Mouse (Mus musculus): ENCODE results near the gene Slc30a2. TPM values are rescaled to one million over a fixed set of nuclear protein-coding genes. Genes with fewer than 3 reads are reported as not detected.
A peak's percentile ranks its signal among the peaks of the same experiment; 100 is the strongest.

Slc30a2 gene
- polyA plus RNA-seq, 1 experiment from 2014 or later, result 0.05 TPM

DNA sequence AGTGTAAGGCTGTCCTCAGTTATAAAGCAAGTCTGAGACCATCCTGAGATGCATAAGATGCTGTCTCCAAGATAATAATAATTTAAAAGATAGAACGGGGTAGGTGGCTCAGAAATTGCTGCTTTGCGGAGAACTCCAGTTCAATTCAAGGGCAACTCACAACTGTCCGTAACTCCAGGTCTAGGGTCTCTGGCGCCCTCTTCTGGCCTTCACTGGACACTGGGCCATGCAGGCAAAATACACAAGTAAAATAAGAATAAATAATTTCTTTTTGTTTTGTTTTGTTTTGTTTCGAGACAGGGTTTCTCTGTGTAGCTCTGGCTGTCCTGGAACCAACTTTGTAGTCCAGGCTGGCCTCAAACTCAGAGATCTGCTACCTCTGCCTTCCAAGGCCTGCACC is 45.4 kb downstream of the Slc30a2 start:
- H3K27ac ChIP-seq, result no peak overlapping the region
- peaks cover 4% of the 10 kb centered on the region; the same call in 1 of the 2 replicates for H3K4me1 ChIP-seq
- WGBS, result 10% methylated on average over 5 of the region's 5 CpGs
- no peak overlapping the region for H3K4me3 ChIP-seq
- no peaks in the 10 kb centered on the region for H3K36me3 ChIP-seq
- no peak overlapping the region for H3K9ac ChIP-seq
- no peaks in the 10 kb centered on the region for H3K27me3 ChIP-seq
- no peaks in the 10 kb centered on the region for H3K9me3 ChIP-seq
- ATAC-seq (ENCODE audit: insufficient number of reproducible peaks, insufficient read depth, low FRiP score, low TSS enrichment), result no peak
- H3K4me2 ChIP-seq (replicated peaks), result no peak overlapping the region

DNA sequence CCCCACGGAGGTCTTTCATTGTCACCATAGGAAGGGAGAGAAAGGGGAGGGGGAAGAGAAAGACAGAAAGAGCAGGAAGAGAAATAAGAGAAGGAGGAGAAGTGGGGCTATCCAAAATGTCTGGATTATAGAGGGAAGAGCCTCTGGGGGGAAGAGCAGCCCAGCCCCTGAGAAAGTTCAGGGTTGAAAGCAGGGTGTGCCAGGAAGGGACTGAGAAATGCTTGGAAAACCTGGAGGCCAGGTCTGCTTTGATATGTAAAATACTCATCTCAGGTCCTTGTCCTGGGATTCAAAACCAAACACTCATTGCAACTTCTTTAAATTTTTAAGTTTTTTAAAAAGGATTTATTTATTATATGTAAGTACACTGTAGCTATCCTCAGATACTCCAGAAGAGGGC is 48.7 kb downstream of the Slc30a2 start:
- Histone ChIP-seq H3K27me3 (no peaks in the 10 kb centered on the region), H3K4me3 (no peak overlapping the region), H3K9me3 (no peaks in the 10 kb centered on the region), H3K36me3 (no peaks in the 10 kb centered on the region), H3K9ac (no peak overlapping the region), H3K4me1 (peaks cover 6% of the 10 kb centered on the region; the same call in 1 of the 2 replicates), H3K27ac (no peak overlapping the region), H3K4me2 (replicated peaks) (no peak overlapping the region)
- 79% methylated on average over 1 of the region's 1 CpGs for WGBS
- ATAC-seq (ENCODE audit: insufficient number of reproducible peaks, insufficient read depth, low FRiP score, low TSS enrichment), result no peak

DNA sequence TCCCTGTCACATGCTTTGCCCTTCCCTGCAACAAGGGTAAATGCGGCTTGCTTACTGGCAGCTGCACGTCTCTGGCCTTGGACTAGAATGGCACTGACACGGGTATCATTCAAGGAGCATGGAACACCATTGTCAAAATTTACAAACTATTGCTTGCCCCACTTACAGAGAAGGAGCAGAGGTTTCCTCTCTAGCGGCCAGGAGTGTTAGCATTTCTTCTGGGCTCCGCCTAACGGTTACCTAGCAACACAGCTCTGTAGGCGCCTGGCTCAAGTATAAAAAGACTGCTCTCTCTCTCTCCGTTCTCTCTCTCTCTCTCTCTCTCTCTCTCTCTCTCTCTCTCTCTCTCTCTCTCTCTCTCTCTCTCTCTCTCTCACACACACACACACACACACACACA is 49.6 kb downstream of the Slc30a2 start:
- WGBS, result 15% methylated on average over 8 of the region's 8 CpGs
- 0 out of 2 replicates have a peak overlapping the region, but pooled peaks have one; percentile 15 for H3K4me2 ChIP-seq (replicated peaks)

DNA sequence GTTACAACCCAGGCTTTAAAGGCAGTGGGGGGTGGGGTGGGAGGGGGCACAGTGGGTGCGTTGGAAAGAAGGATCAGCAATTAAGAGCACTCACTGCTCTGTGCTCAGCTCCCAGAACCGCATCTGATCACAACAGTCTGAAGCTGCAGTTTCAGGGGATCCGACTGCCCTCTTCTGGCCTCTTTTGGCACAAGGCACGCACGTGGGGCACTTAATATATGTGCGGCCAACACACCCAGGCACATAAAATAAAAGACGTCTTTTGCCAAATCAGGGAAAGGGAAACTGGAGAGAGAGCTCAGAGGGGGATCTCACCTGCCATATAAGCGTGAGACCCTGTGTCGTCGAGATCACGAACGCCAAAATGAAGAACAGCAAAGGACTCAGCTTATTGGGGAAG is 50.0 kb downstream of the Slc30a2 start:
- Histone ChIP-seq H3K36me3 (no peaks in the 10 kb centered on the region), H3K4me1 (peaks cover 19% of the 10 kb centered on the region), H3K9me3 (no peaks in the 10 kb centered on the region), H3K27me3 (no peaks in the 10 kb centered on the region), H3K4me2 (replicated peaks) (0 out of 2 replicates have a peak overlapping the region, but pooled peaks have one; percentile 15), H3K4me3 (no peak overlapping the region), H3K27ac (no peak overlapping the region), H3K9ac (no peak overlapping the region)
- ATAC-seq (ENCODE audit: insufficient number of reproducible peaks, insufficient read depth, low FRiP score, low TSS enrichment), result no peak
- 24% methylated on average over 12 of the region's 12 CpGs for WGBS

More for the DNA sequence above, 49.6 kb downstream of the Slc30a2 start:
- H3K4me1 ChIP-seq, result peaks cover 14% of the 10 kb centered on the region
- no peak overlapping the region for H3K4me3 ChIP-seq
- no peak overlapping the region for H3K9ac ChIP-seq
- no peaks in the 10 kb centered on the region for H3K36me3 ChIP-seq
- H3K27me3 ChIP-seq, result no peaks in the 10 kb centered on the region
- no peak overlapping the region for H3K27ac ChIP-seq
- ATAC-seq (ENCODE audit: insufficient number of reproducible peaks, insufficient read depth, low FRiP score, low TSS enrichment), result no peak
- H3K9me3 ChIP-seq, result no peaks in the 10 kb centered on the region

DNA sequence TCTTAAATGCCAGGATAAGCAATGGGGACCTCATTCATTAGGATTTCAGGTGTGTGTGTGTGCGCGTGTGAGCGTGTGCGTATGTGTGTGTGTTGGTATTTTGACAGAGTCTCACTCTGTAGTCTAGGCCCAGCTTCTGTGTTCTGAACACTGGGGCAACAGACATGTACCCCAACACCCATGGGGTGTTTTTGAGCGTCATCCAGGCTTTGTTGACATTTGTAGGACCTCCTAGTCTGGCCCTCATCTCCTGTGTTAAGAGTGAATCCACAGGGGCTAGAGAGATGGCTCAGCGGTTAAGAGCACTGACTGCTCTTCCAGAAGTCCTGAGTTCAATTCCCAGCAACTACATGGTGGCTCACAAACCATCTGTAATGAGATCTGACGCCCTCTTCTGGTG is 52.2 kb downstream of the Slc30a2 start:
- H3K27ac ChIP-seq, result no peak overlapping the region
- ATAC-seq (ENCODE audit: insufficient number of reproducible peaks, insufficient read depth, low FRiP score, low TSS enrichment), result no peak
- WGBS, result 92% methylated on average over 7 of the region's 7 CpGs

DNA sequence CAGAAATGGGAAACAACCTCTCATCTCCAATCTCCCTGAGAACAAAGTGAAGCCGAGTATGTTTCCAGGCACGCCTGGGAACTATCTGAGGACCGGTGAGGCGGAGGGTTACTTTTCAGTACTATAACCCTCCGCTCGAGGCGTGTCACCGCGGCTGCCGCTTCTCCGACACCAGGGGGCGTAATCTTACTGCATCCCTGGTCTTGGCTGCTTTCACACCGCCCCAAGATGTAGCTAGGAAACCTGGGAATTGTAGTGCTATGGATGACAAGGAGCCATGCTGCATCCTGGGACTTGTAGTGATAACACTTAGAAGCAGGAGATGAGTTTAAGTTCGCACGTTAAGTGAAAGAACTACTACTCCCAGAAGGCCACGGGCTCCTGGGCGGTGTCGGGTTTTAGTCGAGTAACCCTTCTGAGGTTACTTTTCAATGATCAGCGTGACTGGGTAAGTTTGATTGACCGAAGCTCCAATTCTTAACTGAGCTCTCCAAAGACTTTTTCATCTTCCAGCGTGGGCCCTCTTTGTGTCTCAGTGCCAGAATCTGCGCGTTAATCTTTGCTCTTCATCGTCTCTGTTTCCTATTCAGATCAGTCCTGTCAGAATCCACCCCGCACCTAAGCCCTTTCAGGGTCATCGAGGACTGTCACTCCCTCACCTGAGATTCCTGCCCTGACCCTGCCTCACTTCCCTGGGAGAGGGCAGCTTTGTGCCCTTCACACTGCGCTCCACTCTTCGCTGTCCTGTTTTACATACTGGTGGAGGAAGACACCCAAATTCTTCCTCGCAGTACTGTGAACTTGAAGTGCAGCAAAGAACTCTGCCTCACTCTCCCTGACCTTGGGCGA is 53.2 kb downstream of the Slc30a2 start, which contains the start of gene Pafah2:
Gene Pafah2 (plus strand): TSS at position 344 of the 849 bp plus-strand sequence.
- WGBS, result under 1% methylated on average over 31 of the region's 31 CpGs
- no peaks in the 10 kb centered on the region for H3K36me3 ChIP-seq
- H3K27ac ChIP-seq, result peak within 1 kb of the TSS; percentile 72

More for the DNA sequence above, 52.2 kb downstream of the Slc30a2 start:
- H3K4me2 ChIP-seq (replicated peaks), result no peak overlapping the region
- peaks cover 20% of the 10 kb centered on the region for H3K4me1 ChIP-seq
- H3K36me3 ChIP-seq, result no peaks in the 10 kb centered on the region
- no peaks in the 10 kb centered on the region for H3K27me3 ChIP-seq
- no peaks in the 10 kb centered on the region for H3K9me3 ChIP-seq
- H3K4me3 ChIP-seq, result no peak overlapping the region
- no peak overlapping the region for H3K9ac ChIP-seq

DNA sequence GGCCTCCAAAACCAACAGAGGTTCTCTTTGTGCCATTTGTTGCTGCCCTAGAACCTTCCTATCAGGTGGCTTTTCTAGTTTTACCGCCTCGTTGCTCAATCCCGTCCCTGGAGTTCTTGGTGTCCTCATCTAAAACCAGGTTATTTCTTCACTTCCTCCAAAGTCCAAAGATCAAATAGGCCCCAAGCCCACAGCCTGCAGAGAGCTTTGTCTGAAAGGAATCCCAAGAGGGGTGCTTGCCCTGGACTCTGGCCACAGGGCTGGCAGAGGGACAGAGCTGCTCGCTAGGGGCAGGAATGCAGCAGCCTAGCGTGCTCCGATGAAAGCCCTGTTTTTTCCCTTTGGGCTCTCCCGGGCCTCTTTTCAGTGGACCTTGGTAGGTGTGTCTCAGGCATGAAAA is 54.1 kb downstream of the Slc30a2 start:
- Histone ChIP-seq H3K36me3 (no peaks in the 10 kb centered on the region), H3K4me1 (peaks cover 36% of the 10 kb centered on the region), H3K4me3 (peak overlapping the region; percentile 56), H3K4me2 (replicated peaks) (peak overlapping the region; percentile 85), H3K9ac (peak overlapping the region; percentile 62; the same call in 1 of the 2 replicates), H3K27me3 (no peaks in the 10 kb centered on the region), H3K27ac (peak overlapping the region; percentile 72), H3K9me3 (no peaks in the 10 kb centered on the region)
- 23% methylated on average over 7 of the region's 7 CpGs for WGBS
- ATAC-seq (ENCODE audit: insufficient number of reproducible peaks, insufficient read depth, low FRiP score, low TSS enrichment), result no peak

More for the DNA sequence above, 53.2 kb downstream of the Slc30a2 start, which contains the start of gene Pafah2:
- Histone ChIP-seq H3K4me3 (peak within 1 kb of the TSS; percentile 56), H3K9me3 (no peaks in the 10 kb centered on the region), H3K4me1 (peaks cover 29% of the 10 kb centered on the region), H3K4me2 (replicated peaks) (peak within 1 kb of the TSS; percentile 85), H3K27me3 (no peaks in the 10 kb centered on the region), H3K9ac (peak within 1 kb of the TSS; percentile 62)
- peak; percentile 98 for ATAC-seq (ENCODE audit: insufficient number of reproducible peaks, insufficient read depth, low FRiP score, low TSS enrichment)

DNA sequence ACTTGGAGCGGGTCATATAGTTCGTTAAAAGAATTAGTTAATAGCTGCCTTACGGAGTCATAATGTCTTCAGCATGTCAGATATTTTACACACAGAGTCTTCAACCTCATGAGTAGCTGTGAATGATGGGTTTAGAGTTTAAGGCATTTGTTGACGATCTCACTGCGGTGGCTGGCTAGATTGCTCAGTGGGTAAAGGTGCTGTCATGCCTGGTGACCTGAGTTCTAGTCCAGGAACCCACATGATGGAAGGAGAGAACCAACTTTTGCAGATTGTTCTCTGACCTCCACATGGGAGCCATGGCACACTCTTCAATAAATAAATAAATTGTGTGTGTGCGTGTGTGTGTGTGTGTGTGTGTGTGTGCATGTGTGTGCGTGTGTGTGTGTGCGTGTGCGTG is 54.8 kb downstream of the Slc30a2 start:
- Histone ChIP-seq H3K4me3 (no peak overlapping the region), H3K9me3 (no peaks in the 10 kb centered on the region), H3K9ac (peak overlapping the region; percentile 62; the same call in 1 of the 2 replicates), H3K27me3 (no peaks in the 10 kb centered on the region), H3K4me1 (peaks cover 35% of the 10 kb centered on the region), H3K36me3 (no peaks in the 10 kb centered on the region), H3K4me2 (replicated peaks) (peak overlapping the region; percentile 85), H3K27ac (no peak overlapping the region)
- ATAC-seq (ENCODE audit: insufficient number of reproducible peaks, insufficient read depth, low FRiP score, low TSS enrichment), result no peak
- WGBS, result 84% methylated on average over 9 of the region's 9 CpGs

DNA sequence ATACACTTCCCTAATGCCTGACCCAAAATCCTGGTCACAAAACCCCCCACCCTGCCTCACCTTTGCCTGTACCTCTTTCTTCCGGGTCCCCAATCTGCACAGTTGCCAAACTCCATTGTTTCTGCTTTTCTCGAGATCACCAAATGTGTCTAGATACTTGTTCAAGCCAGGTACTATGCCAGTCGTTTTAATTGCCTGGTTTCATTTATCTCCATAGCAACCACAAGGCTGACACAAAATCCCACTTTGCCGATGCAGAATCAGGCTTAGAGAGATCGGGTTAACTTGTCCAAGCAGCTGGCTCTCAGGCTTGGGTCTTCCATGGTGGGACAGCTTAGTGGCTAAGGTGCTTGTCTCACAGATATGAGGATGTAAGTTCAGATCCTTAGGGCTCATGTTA is 57.2 kb downstream of the Slc30a2 start:
- no peaks in the 10 kb centered on the region for H3K27me3 ChIP-seq
- peaks cover 35% of the 10 kb centered on the region for H3K4me1 ChIP-seq
- no peak for ATAC-seq (ENCODE audit: insufficient number of reproducible peaks, insufficient read depth, low FRiP score, low TSS enrichment)
- no peak overlapping the region for H3K4me3 ChIP-seq
- no peak overlapping the region; the same call in 1 of the 2 replicates for H3K4me2 ChIP-seq (replicated peaks)
- H3K27ac ChIP-seq, result no peak overlapping the region
- H3K36me3 ChIP-seq, result no peaks in the 10 kb centered on the region
- no peaks in the 10 kb centered on the region for H3K9me3 ChIP-seq
- no peak overlapping the region for H3K9ac ChIP-seq
- WGBS, result 29% methylated on average over 5 of the region's 5 CpGs

DNA sequence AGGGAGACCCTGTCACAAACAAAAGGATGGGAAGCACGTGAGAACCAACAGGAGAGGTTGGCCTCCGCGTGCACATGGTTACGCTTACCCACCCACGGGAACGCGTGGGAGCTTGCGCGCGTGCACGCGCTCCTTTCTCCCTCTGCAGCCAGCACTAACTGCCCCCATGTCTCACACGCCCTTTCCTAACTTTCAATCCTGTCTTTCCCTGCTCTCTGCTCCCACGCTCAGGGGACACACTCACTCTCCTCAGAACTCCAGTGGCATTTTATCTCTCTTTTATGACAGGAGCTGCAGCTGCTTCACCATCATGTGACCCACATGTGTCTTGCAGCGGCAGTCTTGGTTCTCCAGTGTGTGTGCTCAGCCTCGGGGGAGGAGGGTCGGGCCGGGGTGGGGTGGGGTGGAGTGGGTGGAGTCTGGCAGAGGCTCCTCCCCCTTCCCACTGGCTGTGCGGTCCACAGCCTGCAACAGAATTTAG is 58.2 kb downstream of the Slc30a2 start:
- H3K4me2 ChIP-seq (replicated peaks), result peak overlapping the region; percentile 57
- H3K4me3 ChIP-seq, result peak overlapping the region; percentile 28
- 0 out of 2 replicates have a peak overlapping the region, but pooled peaks have one; percentile 4 for H3K27ac ChIP-seq
- H3K4me1 ChIP-seq, result peaks cover 33% of the 10 kb centered on the region
- ATAC-seq (ENCODE audit: insufficient number of reproducible peaks, insufficient read depth, low FRiP score, low TSS enrichment), result peak; percentile 44
- H3K36me3 ChIP-seq, result no peaks in the 10 kb centered on the region
- no peaks in the 10 kb centered on the region for H3K9me3 ChIP-seq
- WGBS, result 6% methylated on average over 19 of the region's 19 CpGs
- no peaks in the 10 kb centered on the region for H3K27me3 ChIP-seq
- peak overlapping the region; percentile 20; the same call in 1 of the 2 replicates for H3K9ac ChIP-seq

DNA sequence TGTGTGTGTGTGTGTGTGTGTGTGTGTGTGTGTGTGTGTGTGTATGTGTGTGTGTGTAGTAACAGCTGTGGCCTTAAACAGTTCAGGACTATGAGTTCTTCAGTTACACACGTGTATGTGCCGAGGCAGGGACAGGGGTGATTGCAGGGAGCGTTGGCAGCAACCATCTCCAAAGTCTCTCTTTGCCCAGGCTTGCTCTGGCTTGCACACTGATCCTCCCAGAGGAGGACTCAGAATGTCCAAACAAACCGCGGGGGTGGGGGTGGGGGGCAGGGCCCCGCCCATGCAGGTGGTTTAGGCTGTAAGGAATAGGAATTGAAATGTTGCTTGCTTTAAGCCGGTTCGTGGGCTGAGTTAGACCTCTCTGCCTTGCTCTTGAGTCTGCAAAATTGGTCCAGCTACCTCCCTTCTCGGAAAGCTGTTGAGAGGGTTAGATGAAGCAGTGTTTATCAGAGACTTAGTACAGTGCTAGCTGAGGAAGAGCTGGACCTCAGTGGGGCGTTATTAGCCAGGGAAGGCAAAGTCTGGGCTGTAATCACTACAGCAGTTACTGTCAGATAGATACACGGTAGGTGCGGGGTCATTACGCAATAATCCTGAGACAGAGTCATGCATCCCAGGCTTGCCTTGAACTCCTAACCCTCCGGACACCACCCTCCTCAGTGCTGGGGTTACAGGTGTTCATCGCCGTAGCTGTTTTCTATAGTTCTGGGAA is 59.0 kb downstream of the Slc30a2 start:
- Histone ChIP-seq H3K27ac (peak overlapping the region; percentile 43; the same call in 1 of the 2 replicates), H3K4me3 (0 out of 2 replicates have a peak overlapping the region, but pooled peaks have one; percentile 28), H3K4me2 (replicated peaks) (peak overlapping the region; percentile 57), H3K4me1 (peaks cover 30% of the 10 kb centered on the region), H3K36me3 (0 out of 2 replicates have a peak, but pooled peaks cover 2% of the 10 kb centered on the region), H3K9me3 (no peaks in the 10 kb centered on the region), H3K27me3 (no peaks in the 10 kb centered on the region), H3K9ac (no peak overlapping the region)
- no peak; the same call in 1 of the 2 replicates for ATAC-seq (ENCODE audit: insufficient number of reproducible peaks, insufficient read depth, low FRiP score, low TSS enrichment)
- 64% methylated on average over 16 of the region's 16 CpGs for WGBS

All from embryonic facial prominence, embryonic 12.5 days (tissue).